Mouse (Mus musculus): ENCODE measurements around the gene Akr1b7.

- no peak for TF ChIP-seq POLR2A (IDR thresholded peaks at IDR 0.05; ENCODE audit: control insufficient read depth, extremely low read depth, insufficient read depth, low read length, poor library complexity)
- no peak for TF ChIP-seq CTCF (IDR thresholded peaks at IDR 0.05; ENCODE audit: borderline replicate concordance, control insufficient read depth, extremely low read depth, insufficient read depth, low read length, poor library complexity)
Observed at GRCm38 (mm10) chr6:34373841-34374240, 38.3 kb upstream of the Akr1b7 start.
